In genomic region chr11:100826161-100826866, GRCm38 (mm10) we compare ENCODE assay signal across 9 mouse cellular contexts. TPM values are rescaled to one million over a fixed set of nuclear protein-coding genes. Genes with fewer than 3 reads are reported as not detected.
A peak's percentile ranks its signal among the peaks of the same experiment; 100 is the strongest.
DNase-seq lines count a peak whose midpoint lies in the region; ATAC-seq and TF ChIP-seq lines count a peak whose summit lies in the region.
"Had no signal": no experiment of that assay in that cellular context is flagged by ENCODE, and none has a peak within 500 bp of the region (broad histone marks: within the 10 kb centered on the region; RNA-seq: fewer than 3 reads in every experiment).

No protein-coding gene starts in this region.

- WGBS in lung, adult 2 months = 66% methylated on average over 13 of the region's 13 CpGs
- WGBS in forebrain, postnatal 0 days = 42% methylated on average over 13 of the region's 13 CpGs
- 80% methylated on average over 13 of the region's 13 CpGs for WGBS in midbrain, embryonic 15.5 days

- TF ChIP-seq POLR2A in lung, adult 2 months (IDR thresholded peaks at IDR 0.05; ENCODE audit: borderline replicate concordance, extremely low read depth, low read depth, low read length) = no peak

- no peak for TF ChIP-seq CTCF in lung, adult 2 months (IDR thresholded peaks at IDR 0.05; ENCODE audit: insufficient read depth, low read length)
- TF ChIP-seq CTCF in forebrain, postnatal 0 days (IDR thresholded peaks at IDR 0.05; ENCODE audit: low read depth) = no peak

- no peak overlapping the region for H3K4me3 ChIP-seq in lung, adult 2 months (replicated peaks; ENCODE audit: extremely low read depth, low read depth, low read length)
- no peak overlapping the region for H3K4me3 ChIP-seq in forebrain, postnatal 0 days (ENCODE audit: low read depth, low read length)
- no peak overlapping the region for H3K4me3 ChIP-seq in midbrain, embryonic 15.5 days
- H3K4me3 ChIP-seq: midbrain, embryonic 10.5 days; neural tube, embryonic 15.5 days had no signal

- H3K4me2 ChIP-seq in forebrain, postnatal 0 days (ENCODE audit: low read depth) = 0 out of 2 replicates have a peak overlapping the region, but pooled peaks have one; percentile 1
- H3K4me2 ChIP-seq in midbrain, embryonic 15.5 days = no peak overlapping the region
- H3K4me2 ChIP-seq: neural tube, embryonic 15.5 days had no signal

- no peaks in the 10 kb centered on the region; the same call in 1 of the 2 replicates for H3K27me3 ChIP-seq in forebrain, postnatal 0 days (ENCODE audit: insufficient read depth, low read length)
- no peaks in the 10 kb centered on the region for H3K27me3 ChIP-seq in midbrain, embryonic 15.5 days (replicated peaks)
- H3K27me3 ChIP-seq: neural tube, embryonic 15.5 days had no signal

- peaks cover 15% of the 10 kb centered on the region for H3K4me1 ChIP-seq in lung, adult 2 months (ENCODE audit: control insufficient read depth, insufficient read depth, low read length)
- H3K4me1 ChIP-seq in forebrain, postnatal 0 days (ENCODE audit: insufficient read depth) = peaks cover 6% of the 10 kb centered on the region; the same call in 1 of the 2 replicates
- H3K4me1 ChIP-seq in midbrain, embryonic 15.5 days = peaks cover 21% of the 10 kb centered on the region

- H3K27ac ChIP-seq in forebrain, postnatal 0 days (ENCODE audit: low read depth, low read length) = no peak overlapping the region
- no peak overlapping the region for H3K27ac ChIP-seq in midbrain, embryonic 15.5 days
- H3K27ac ChIP-seq: midbrain, embryonic 10.5 days; neural tube, embryonic 15.5 days had no signal

- no peak overlapping the region for H3K9ac ChIP-seq in forebrain, postnatal 0 days
- H3K9ac ChIP-seq in midbrain, embryonic 15.5 days = no peak overlapping the region
- H3K9ac ChIP-seq: neural tube, embryonic 15.5 days had no signal

- DNase-seq in lung, adult 18-20 months = peak; percentile 62 to 66
- DNase-seq in lung, adult 2 months = no peak
- peak; percentile 67 for DNase-seq in forebrain, postnatal 0 days
- peak; percentile 43 to 63 for DNase-seq in lung, postnatal 4 days
- DNase-seq in spleen, postnatal 4 days (ENCODE audit: low spot score in 2 of 2) = peak; percentile 49 to 75
- DNase-seq in retina, embryonic 14.5 days (ENCODE audit: low spot score) = no peak

- peak; percentile 74 for ATAC-seq in forebrain, postnatal 0 days
- ATAC-seq in midbrain, embryonic 15.5 days (replicated peaks) = no peak

- no peaks in the 10 kb centered on the region for H3K9me3 ChIP-seq in forebrain, postnatal 0 days (ENCODE audit: low read length)
- H3K9me3 ChIP-seq in midbrain, embryonic 15.5 days = no peaks in the 10 kb centered on the region
- H3K9me3 ChIP-seq: midbrain, embryonic 10.5 days; neural tube, embryonic 15.5 days had no signal

- no peaks in the 10 kb centered on the region for H3K36me3 ChIP-seq in forebrain, postnatal 0 days (ENCODE audit: insufficient read depth)
- H3K36me3 ChIP-seq in midbrain, embryonic 15.5 days (replicated peaks) = no peaks in the 10 kb centered on the region
- H3K36me3 ChIP-seq: midbrain, embryonic 10.5 days; neural tube, embryonic 15.5 days had no signal

RNA-seq across cellular contexts. Expression of gene Stat5b, which starts 24.2 kb away (rescaled TPM):
- polyA plus RNA-seq in lung, adult 2 months (2012; rRNA removed) = 38.8 and 44.7 TPM in 2 replicates
- total RNA-seq in forebrain, postnatal 0 days (2014; rRNA removed) = 17.8 and 22.6 TPM in 2 replicates
- polyA plus RNA-seq in forebrain, postnatal 0 days (2015; fragmentation: Nextera tagmentation; extraction: Ambion mirVana) = 4.9 and 8.8 TPM in 2 replicates
- 20.4 and 20.5 TPM in 2 replicates for polyA plus RNA-seq in midbrain, embryonic 15.5 days (2015; fragmentation: Nextera tagmentation; extraction: Ambion mirVana)

RNA-seq across cellular contexts. Expression of gene Stat5a, which starts 32.8 kb away (rescaled TPM):
- 19.0 and 20.4 TPM in 2 replicates for polyA plus RNA-seq in lung, adult 2 months (2012; rRNA removed)
- 2.0 and 2.6 TPM in 2 replicates for total RNA-seq in forebrain, postnatal 0 days (2014; rRNA removed)
- 1.1 and 1.6 TPM in 2 replicates for polyA plus RNA-seq in forebrain, postnatal 0 days (2015; fragmentation: Nextera tagmentation; extraction: Ambion mirVana)
- polyA plus RNA-seq in midbrain, embryonic 15.5 days (2015; fragmentation: Nextera tagmentation; extraction: Ambion mirVana) = 1.7 and 2.3 TPM in 2 replicates

RNA-seq across cellular contexts. Expression of gene Ghdc, which starts 55.6 kb away (rescaled TPM):
- 14.4 and 18.2 TPM in 2 replicates for polyA plus RNA-seq in lung, adult 2 months (2012; rRNA removed)
- 6.1 and 7.3 TPM in 2 replicates for total RNA-seq in forebrain, postnatal 0 days (2014; rRNA removed)
- 1.8 and 4.4 TPM in 2 replicates for polyA plus RNA-seq in forebrain, postnatal 0 days (2015; fragmentation: Nextera tagmentation; extraction: Ambion mirVana)
- polyA plus RNA-seq in midbrain, embryonic 15.5 days (2015; fragmentation: Nextera tagmentation; extraction: Ambion mirVana) = 5.7 and 6.4 TPM in 2 replicates

Comparison
In these comparisons a context has a peak if more than half of its experiments do, and no peak if none do; other contexts are left out.
1. DNase-seq: peak in lung, adult 18-20 months (2 of 2), forebrain, postnatal 0 days (single experiment), lung, postnatal 4 days (2 of 2) and spleen, postnatal 4 days (2 of 2); none in lung, adult 2 months (single experiment) and retina, embryonic 14.5 days (single experiment).